Mouse (Mus musculus) heart, embryonic 16.5 days (tissue): ENCODE data around the gene Gpatch8. TPM values are rescaled to one million over a fixed set of nuclear protein-coding genes. Genes with fewer than 3 reads are reported as not detected.
A peak's percentile ranks its signal among the peaks of the same experiment; 100 is the strongest.

Source experiments
- ATAC-seq: fragments of 200-750 bp; cut with Nextera tagmentation; replicated peaks from 2 replicates; pipeline ENCODE4 v1.8.0; 2017; ENCODE audit warnings: moderate number of reproducible peaks; ENCODE audit not compliant: insufficient read depth, low FRiP score; ENCODE audit errors: extremely low read depth
- H3K27ac ChIP-seq: fragments of 300-500 bp; sonication (generic); 2 replicates; pipeline ENCODE4 v1.5.1; 2014; ENCODE audit warnings: mild to moderate bottlenecking, low read length, control low read depth, moderate library complexity
- H3K27me3 ChIP-seq: fragments of 300-500 bp; sonication (generic); 2 replicates; pipeline ENCODE4 v1.6.1; 2014; ENCODE audit warnings: low read length, mixed read lengths; ENCODE audit not compliant: control insufficient read depth, insufficient read depth
- H3K36me3 ChIP-seq: fragments of 300-500 bp; sonication (generic); 2 replicates; pipeline ENCODE4 v1.6.1; 2014; ENCODE audit not compliant: control insufficient read depth, insufficient read depth
- H3K4me1 ChIP-seq: fragments of 300-500 bp; sonication (generic); 2 replicates; pipeline ENCODE4 v1.6.1; 2014; ENCODE audit warnings: low read length, mixed read lengths; ENCODE audit not compliant: control insufficient read depth, insufficient read depth
- H3K4me2 ChIP-seq: fragments of 300-500 bp; sonication (generic); 2 replicates; pipeline ENCODE4 v1.6.1; 2014; ENCODE audit warnings: low read depth, mild to moderate bottlenecking, control low read depth, low read length
- H3K4me3 ChIP-seq: fragments of 300-500 bp; sonication (generic); 2 replicates; pipeline ENCODE4 v1.5.1; 2014; ENCODE audit warnings: mild to moderate bottlenecking, control low read depth, low read length
- H3K9ac ChIP-seq: fragments of 300-500 bp; sonication (generic); 2 replicates; pipeline ENCODE4 v1.6.1; 2014; ENCODE audit warnings: low read length, control low read depth
- H3K9me3 ChIP-seq: fragments of 300-500 bp; sonication (generic); replicated peaks from 2 replicates; pipeline ENCODE4 v1.6.1; 2016; ENCODE audit warnings: low read length; ENCODE audit not compliant: control insufficient read depth
- WGBS: fragments of 180-500 bp; shearing (Covaris S2); extraction: QIAGEN DNeasy Blood & Tissue Kit; methylation state at CpG from one replicate; pipeline ENCODE4 v1.1.7; 2014; 5-methylcytosine and 5-hydroxymethylcytosine counted together
- polyA plus RNA-seq: library from polyadenylated mRNA; unstranded; fragments of >200 nt; fragmentation: Nextera tagmentation; extraction: Ambion mirVana; gene quantifications from 2 replicates; pipeline ENCODE4 v1.2.1, GENCODE M21; 2015

Gpatch8 gene
- polyA plus RNA-seq, 1 experiment from 2014 or later, result 39.2 TPM

DNA sequence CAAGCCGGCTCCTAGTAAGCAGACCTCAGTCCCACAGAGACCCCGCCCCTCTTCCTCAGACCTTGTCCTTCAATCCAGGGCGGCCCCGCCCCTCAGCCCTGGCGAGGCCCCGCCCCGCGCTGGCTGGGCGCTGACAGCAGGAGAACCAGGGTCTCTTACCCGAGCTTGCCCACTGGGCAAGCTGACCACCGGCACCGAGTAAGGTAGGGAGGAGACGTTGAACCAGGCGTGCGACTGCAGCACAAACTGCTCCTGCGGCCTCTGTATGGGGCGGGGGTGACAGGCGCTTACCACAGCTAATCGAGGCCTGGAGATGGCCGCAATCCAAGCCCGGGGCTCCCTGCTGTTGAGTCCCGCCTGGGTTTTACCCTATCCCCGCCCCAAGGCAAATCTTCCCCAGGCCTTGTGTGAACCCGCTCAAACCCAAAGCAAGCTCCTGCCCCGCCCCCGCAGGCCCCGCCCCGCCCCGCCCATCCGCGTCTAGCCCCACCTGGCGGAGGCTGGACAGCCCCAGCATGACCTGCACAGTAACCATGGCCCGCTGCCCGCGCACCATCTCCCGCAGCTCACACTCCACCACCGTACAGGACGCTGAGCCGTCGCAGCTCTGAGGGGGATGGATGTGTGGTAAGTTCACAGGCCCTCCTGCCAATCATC is 100.3 kb downstream of the Gpatch8 start:
- Histone ChIP-seq H3K27me3 (peaks cover 6% of the 10 kb centered on the region; the same call in 1 of the 2 replicates), H3K9ac (peak overlapping the region; percentile 64), H3K36me3 (no peaks in the 10 kb centered on the region), H3K4me2 (peak overlapping the region; percentile 87), H3K4me1 (peaks cover 14% of the 10 kb centered on the region), H3K27ac (peak overlapping the region; percentile 56), H3K9me3 (no peaks in the 10 kb centered on the region), H3K4me3 (peak overlapping the region; percentile 54)
- 2% methylated on average over 39 of the region's 40 CpGs for WGBS
- peak; percentile 90 for ATAC-seq

DNA sequence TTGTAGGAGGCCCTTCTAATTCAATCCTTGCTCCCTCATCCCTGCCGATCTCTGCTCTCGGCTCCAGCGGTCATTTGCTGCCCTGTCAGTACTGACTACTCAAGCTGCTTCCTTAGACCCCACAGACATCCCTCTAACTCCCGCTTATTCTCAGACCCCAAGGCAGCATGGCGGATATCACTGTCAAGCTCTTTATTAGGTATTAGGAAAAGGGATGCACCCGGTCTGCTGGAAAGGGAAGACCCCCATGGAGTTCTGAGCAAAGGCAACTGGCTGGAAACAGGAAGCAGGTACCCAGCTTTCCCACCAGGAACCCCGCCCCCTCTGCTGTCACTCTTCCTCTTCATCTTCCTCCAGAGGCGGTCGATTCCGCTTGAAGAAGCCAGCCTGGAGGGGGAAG is 103.1 kb downstream of the Gpatch8 start:
- ATAC-seq, result no peak
- H3K27ac ChIP-seq, result no peak overlapping the region
- no peak overlapping the region for H3K9ac ChIP-seq
- no peaks in the 10 kb centered on the region for H3K27me3 ChIP-seq
- no peak overlapping the region for H3K4me3 ChIP-seq
- peaks cover 23% of the 10 kb centered on the region for H3K4me1 ChIP-seq
- no peak overlapping the region for H3K4me2 ChIP-seq
- 26% methylated on average over 10 of the region's 10 CpGs for WGBS
- no peaks in the 10 kb centered on the region for H3K36me3 ChIP-seq
- no peaks in the 10 kb centered on the region for H3K9me3 ChIP-seq

DNA sequence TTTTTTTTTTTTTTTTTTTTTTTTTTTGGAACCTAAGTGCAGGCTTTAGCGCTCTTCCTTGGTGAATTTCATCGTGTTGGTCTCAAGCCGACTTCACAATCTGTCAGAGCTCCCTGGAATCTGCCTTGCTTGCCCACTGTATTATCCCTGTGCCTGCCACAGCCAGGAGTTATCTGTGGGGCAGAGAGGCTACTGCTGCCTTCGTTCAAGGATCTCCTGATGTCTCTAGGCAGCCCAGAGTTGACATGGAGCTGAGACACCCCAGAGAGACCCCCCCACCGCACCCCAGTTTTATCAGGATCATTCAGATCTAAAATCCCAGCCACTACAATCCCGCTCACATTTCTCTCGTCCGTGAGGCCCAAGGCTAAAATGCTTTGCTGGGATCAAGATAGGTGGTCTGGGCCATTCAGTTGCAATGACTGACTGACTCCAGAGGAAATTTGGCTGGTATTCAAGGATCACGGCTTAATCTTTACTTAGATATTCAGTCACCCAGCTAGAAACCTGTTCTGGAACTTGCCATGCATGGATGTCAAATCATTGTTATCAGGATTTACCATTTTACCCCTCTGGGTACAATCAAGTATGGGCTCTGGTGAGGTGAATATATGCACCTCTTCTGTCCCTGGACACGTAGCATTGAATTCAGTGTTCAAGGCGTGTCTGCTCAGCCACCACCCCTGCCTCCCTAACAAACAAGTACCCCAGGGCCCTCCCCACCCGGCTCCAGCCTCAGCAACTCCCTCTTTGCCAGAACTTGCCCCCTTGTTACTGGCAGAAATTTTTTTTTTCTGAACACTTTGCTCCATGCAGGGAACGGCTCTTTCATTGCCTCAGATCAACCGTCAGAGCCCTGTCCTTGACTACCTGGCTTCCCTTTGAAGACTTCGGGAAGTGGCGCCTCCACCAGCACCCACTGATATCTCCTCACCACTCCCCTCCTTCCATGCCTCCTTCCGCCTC is 106.9 kb downstream of the Gpatch8 start:
- peaks cover 35% of the 10 kb centered on the region for H3K4me1 ChIP-seq
- H3K9me3 ChIP-seq, result no peaks in the 10 kb centered on the region
- WGBS, result 43% methylated on average over 17 of the region's 17 CpGs
- no peak overlapping the region for H3K9ac ChIP-seq
- no peak overlapping the region for H3K27ac ChIP-seq
- H3K36me3 ChIP-seq, result no peaks in the 10 kb centered on the region
- no peak for ATAC-seq
- H3K4me3 ChIP-seq, result no peak overlapping the region
- no peak overlapping the region for H3K4me2 ChIP-seq
- no peaks in the 10 kb centered on the region for H3K27me3 ChIP-seq

DNA sequence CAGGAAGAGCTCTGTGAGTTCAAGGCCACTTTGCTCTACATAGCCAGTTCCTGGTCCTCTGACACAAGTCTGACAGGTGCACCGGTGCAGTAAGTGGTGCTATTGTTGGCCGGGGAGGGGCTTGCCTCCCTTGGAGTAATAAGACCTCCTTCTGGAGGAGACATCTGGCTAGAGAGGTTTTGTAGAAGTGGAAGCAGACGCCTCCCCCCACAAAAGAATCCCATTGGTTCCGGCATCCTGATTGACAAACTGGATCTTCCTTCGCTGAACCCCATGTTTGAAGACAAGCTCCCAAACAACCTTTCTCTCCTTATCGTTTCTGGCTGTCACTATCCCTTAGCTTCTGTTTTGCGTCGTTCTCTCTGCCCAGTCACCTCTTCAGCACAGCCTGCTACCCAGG is 107.9 kb downstream of the Gpatch8 start:
- H3K4me2 ChIP-seq, result no peak overlapping the region; the same call in 1 of the 2 replicates
- no peak overlapping the region for H3K9ac ChIP-seq
- WGBS, result 7% methylated on average over 8 of the region's 8 CpGs
- H3K27ac ChIP-seq, result no peak overlapping the region
- no peaks in the 10 kb centered on the region for H3K36me3 ChIP-seq
- peaks cover 44% of the 10 kb centered on the region for H3K4me1 ChIP-seq
- no peak for ATAC-seq
- H3K4me3 ChIP-seq, result no peak overlapping the region
- no peaks in the 10 kb centered on the region for H3K9me3 ChIP-seq
- H3K27me3 ChIP-seq, result no peaks in the 10 kb centered on the region

DNA sequence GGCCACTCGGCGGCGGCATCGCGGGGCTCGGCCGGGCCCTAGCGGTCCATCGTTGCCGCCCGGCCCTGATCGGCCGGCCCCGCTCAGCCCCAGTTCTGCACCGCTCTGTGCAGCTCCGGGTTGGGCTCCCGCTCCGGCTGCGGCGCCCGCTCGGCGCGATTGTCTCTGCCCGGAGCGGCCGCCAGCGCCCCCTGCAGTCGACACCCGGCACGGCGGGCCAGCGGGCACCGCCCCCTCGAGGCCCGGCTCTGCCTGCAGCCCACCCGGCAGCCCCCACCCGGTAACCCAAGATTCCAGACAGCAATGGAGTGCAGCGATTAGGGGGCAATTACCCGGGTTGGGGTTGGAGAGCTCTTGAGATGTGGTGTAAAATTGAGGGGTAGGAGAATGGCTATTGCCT is 108.7 kb downstream of the Gpatch8 start, which contains the start of gene Fam171a2:
Gene Fam171a2, minus strand, starts transcription at position 186 of the 400 bp plus-strand sequence.
- H3K27ac ChIP-seq, result peak within 1 kb of the TSS; percentile 89
- no peaks in the 10 kb centered on the region for H3K36me3 ChIP-seq
- WGBS, result under 1% methylated on average over 37 of the region's 40 CpGs
- H3K4me2 ChIP-seq, result peak within 1 kb of the TSS; percentile 91
- no peaks in the 10 kb centered on the region for H3K27me3 ChIP-seq
- H3K4me1 ChIP-seq, result peaks cover 44% of the 10 kb centered on the region
- no peaks in the 10 kb centered on the region for H3K9me3 ChIP-seq
- ATAC-seq, result peak; percentile 70
- H3K9ac ChIP-seq, result peak within 1 kb of the TSS; percentile 96
- H3K4me3 ChIP-seq, result peak within 1 kb of the TSS; percentile 93

GRCm38 (mm10) chr11:102446581-102447461 is 109.4 kb downstream of the Gpatch8 start:
- Histone ChIP-seq H3K4me2 (peak overlapping the region; percentile 91), H3K9me3 (no peaks in the 10 kb centered on the region), H3K27ac (peak overlapping the region; percentile 89), H3K36me3 (no peaks in the 10 kb centered on the region), H3K27me3 (no peaks in the 10 kb centered on the region), H3K4me3 (peak overlapping the region; percentile 93), H3K4me1 (peaks cover 44% of the 10 kb centered on the region), H3K9ac (peak overlapping the region; percentile 96)
- WGBS, result under 1% methylated on average over 47 of the region's 49 CpGs
- ATAC-seq, result peak; percentile 25; the same call in 1 of the 2 replicates

GRCm38 (mm10) chr11:102445891-102446361 is 110.3 kb downstream of the Gpatch8 start:
- peak overlapping the region; percentile 91 for H3K4me2 ChIP-seq
- 5% methylated on average over 7 of the region's 7 CpGs for WGBS
- H3K36me3 ChIP-seq, result peaks cover 3% of the 10 kb centered on the region; the same call in 1 of the 2 replicates
- H3K4me3 ChIP-seq, result peak overlapping the region; percentile 93
- ATAC-seq, result peak; percentile 46
- peak overlapping the region; percentile 89 for H3K27ac ChIP-seq
- peaks cover 44% of the 10 kb centered on the region for H3K4me1 ChIP-seq
- H3K9me3 ChIP-seq, result no peaks in the 10 kb centered on the region
- H3K9ac ChIP-seq, result peak overlapping the region; percentile 96
- H3K27me3 ChIP-seq, result no peaks in the 10 kb centered on the region

DNA sequence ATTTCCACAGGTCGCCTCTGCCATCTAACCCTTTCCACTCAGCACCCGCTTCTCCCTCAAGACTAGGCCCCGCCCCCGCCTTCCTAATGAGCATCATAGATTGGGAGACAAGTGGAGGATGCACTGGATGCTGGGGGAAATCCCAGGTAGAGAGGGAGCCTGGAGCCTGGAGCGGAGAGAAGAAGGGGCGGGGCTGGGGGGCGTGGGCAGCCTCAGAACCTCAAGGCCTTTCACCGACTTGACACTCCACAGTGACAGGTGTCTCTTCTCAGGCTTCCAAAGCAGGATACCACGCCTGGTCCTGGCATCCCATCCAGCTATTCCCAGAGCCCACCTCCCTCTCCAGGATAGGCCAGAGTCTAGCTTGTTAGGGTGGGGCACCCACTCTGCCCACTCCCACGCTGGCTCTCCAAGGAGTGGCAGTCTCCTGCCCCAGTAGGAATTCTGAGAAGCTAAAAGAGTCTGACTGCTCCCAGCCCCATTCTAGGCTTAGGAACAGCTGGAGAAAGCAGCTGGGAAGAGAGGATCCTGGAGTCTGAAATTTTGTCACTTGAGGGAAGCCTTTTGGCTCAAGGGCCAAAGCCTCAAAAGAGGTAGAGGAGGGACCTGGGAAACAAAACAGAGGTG is 110.8 kb downstream of the Gpatch8 start:
- H3K27ac ChIP-seq, result peak overlapping the region; percentile 89
- H3K4me1 ChIP-seq, result peaks cover 44% of the 10 kb centered on the region
- peak; percentile 19; the same call in 1 of the 2 replicates for ATAC-seq
- H3K36me3 ChIP-seq, result peaks cover 4% of the 10 kb centered on the region; the same call in 1 of the 2 replicates
- H3K9me3 ChIP-seq, result no peaks in the 10 kb centered on the region
- 19% methylated on average over 10 of the region's 10 CpGs for WGBS
- no peaks in the 10 kb centered on the region for H3K27me3 ChIP-seq
- 0 out of 2 replicates have a peak overlapping the region, but pooled peaks have one; percentile 93 for H3K4me3 ChIP-seq
- H3K4me2 ChIP-seq, result peak overlapping the region; percentile 91
- H3K9ac ChIP-seq, result no peak overlapping the region; the same call in 1 of the 2 replicates
